Mouse (Mus musculus) intestine, postnatal 0 days (tissue): ENCODE measurements around the gene Cmtm8. TPM values are rescaled to one million over a fixed set of nuclear protein-coding genes. Genes with fewer than 3 reads are reported as not detected.

Experiments used
- ATAC-seq: fragments of 200-750 bp; cut with Nextera tagmentation; 2 replicates; pipeline ENCODE4 v1.8.0; 2017; ENCODE audit warnings: mild to moderate bottlenecking, moderate TSS enrichment, moderate library complexity
- H3K27ac ChIP-seq: fragments of 300-500 bp; sonication (generic); 2 replicates; pipeline ENCODE4 v1.5.1; 2014; ENCODE audit warnings: mild to moderate bottlenecking, low read depth, low read length, moderate library complexity
- H3K27me3 ChIP-seq: fragments of 300-500 bp; sonication (generic); replicated peaks from 2 replicates; pipeline ENCODE4 v1.6.1; 2014; ENCODE audit warnings: low read length, mixed read lengths; ENCODE audit not compliant: control insufficient read depth, insufficient read depth
- H3K36me3 ChIP-seq: fragments of 300-500 bp; sonication (generic); 2 replicates; pipeline ENCODE4 v1.6.1; 2014; ENCODE audit warnings: mild to moderate bottlenecking, moderate library complexity; ENCODE audit not compliant: control insufficient read depth, insufficient read depth
- H3K4me1 ChIP-seq: fragments of 300-500 bp; sonication (generic); replicated peaks from 2 replicates; pipeline ENCODE4 v1.6.1; 2014; ENCODE audit warnings: antibody characterized with exemption, low read length, mixed read lengths; ENCODE audit not compliant: control insufficient read depth, insufficient read depth
- H3K4me2 ChIP-seq: fragments of 300-500 bp; sonication (generic); replicated peaks from 2 replicates; pipeline ENCODE4 v1.6.1; 2014; ENCODE audit warnings: low read depth, mild to moderate bottlenecking, moderate library complexity
- H3K4me3 ChIP-seq: fragments of 300-500 bp; sonication (generic); 2 replicates; pipeline ENCODE4 v1.5.1; 2014; ENCODE audit warnings: low read depth, low read length
- H3K9ac ChIP-seq: fragments of 300-500 bp; sonication (generic); 2 replicates; pipeline ENCODE4 v1.6.1; 2014; ENCODE audit warnings: mild to moderate bottlenecking, low read depth, low read length
- H3K9me3 ChIP-seq: fragments of 300-500 bp; sonication (generic); 2 replicates; pipeline ENCODE4 v1.6.1; 2016; ENCODE audit warnings: mixed run types; ENCODE audit not compliant: control insufficient read depth
- CTCF ChIP-seq: sonication (generic); IDR thresholded peaks from 2 replicates; pipeline ENCODE4 v1.5.1; 2016; ENCODE audit warnings: low read depth, mild to moderate bottlenecking, control low read depth, antibody characterized with exemption, moderate library complexity
- WGBS: fragments of 180-500 bp; shearing (Covaris S2); extraction: QIAGEN DNeasy Blood & Tissue Kit; methylation state at CpG from one replicate; pipeline ENCODE4 v1.1.7; 2014; 5-methylcytosine and 5-hydroxymethylcytosine counted together
- polyA plus RNA-seq: library from polyadenylated mRNA; unstranded; fragments of >200 nt; fragmentation: Nextera tagmentation; extraction: Ambion mirVana; gene quantifications from 2 replicates; pipeline ENCODE4 v1.2.1, GENCODE M21; 2015

The Cmtm8 gene
- polyA plus RNA-seq, 1 experiment from 2014 or later: 91.5 TPM

- H3K4me2 ChIP-seq: no peak overlapping the region
- H3K4me1 ChIP-seq: no peaks in the 10 kb centered on the region
- no peak for ATAC-seq
- no peak overlapping the region for H3K4me3 ChIP-seq
- no peak overlapping the region for H3K9ac ChIP-seq
- peak; percentile 43 for TF ChIP-seq CTCF
- no peak overlapping the region for H3K27ac ChIP-seq
- WGBS: 72% methylated on average over 3 of the region's 3 CpGs
- no peaks in the 10 kb centered on the region for H3K9me3 ChIP-seq
- H3K27me3 ChIP-seq: no peaks in the 10 kb centered on the region
- H3K36me3 ChIP-seq: peaks cover 47% of the 10 kb centered on the region
Measured at GRCm38 (mm10) chr9:114751582-114751981, 92.4 kb downstream of the Cmtm8 start.

- Histone ChIP-seq H3K27me3 (no peaks in the 10 kb centered on the region), H3K9me3 (no peaks in the 10 kb centered on the region), H3K4me1 (no peaks in the 10 kb centered on the region), H3K36me3 (peaks cover 53% of the 10 kb centered on the region), H3K27ac (no peak overlapping the region), H3K4me2 (no peak overlapping the region), H3K9ac (no peak overlapping the region), H3K4me3 (no peak overlapping the region)
- no peak for ATAC-seq
- 83% methylated on average over 12 of the region's 12 CpGs for WGBS
- TF ChIP-seq CTCF: no peak
Measured at GRCm38 (mm10) chr9:114747466-114747865, 96.5 kb downstream of the Cmtm8 start.

GRCm38 (mm10) chr9:114747012-114747411 lies 96.9 kb downstream of the Cmtm8 start:
- 76% methylated on average over 10 of the region's 10 CpGs for WGBS
- ATAC-seq: no peak
- Histone ChIP-seq H3K36me3 (peaks cover 50% of the 10 kb centered on the region), H3K4me1 (no peaks in the 10 kb centered on the region), H3K27me3 (no peaks in the 10 kb centered on the region), H3K27ac (no peak overlapping the region), H3K4me3 (no peak overlapping the region), H3K9ac (no peak overlapping the region), H3K9me3 (no peaks in the 10 kb centered on the region), H3K4me2 (no peak overlapping the region)
- TF ChIP-seq CTCF: no peak

- 75% methylated on average over 4 of the region's 4 CpGs for WGBS
- Histone ChIP-seq H3K9ac (no peak overlapping the region), H3K27me3 (no peaks in the 10 kb centered on the region), H3K36me3 (peaks cover 43% of the 10 kb centered on the region), H3K27ac (no peak overlapping the region), H3K4me1 (no peaks in the 10 kb centered on the region), H3K4me2 (no peak overlapping the region), H3K4me3 (no peak overlapping the region), H3K9me3 (no peaks in the 10 kb centered on the region)
- no peak for ATAC-seq
- no peak for TF ChIP-seq CTCF
Measured at GRCm38 (mm10) chr9:114745654-114746053, 98.3 kb downstream of the Cmtm8 start.

- no peak overlapping the region for H3K4me3 ChIP-seq
- H3K4me2 ChIP-seq: no peak overlapping the region
- H3K4me1 ChIP-seq: no peaks in the 10 kb centered on the region
- TF ChIP-seq CTCF: no peak
- no peak overlapping the region for H3K27ac ChIP-seq
- no peaks in the 10 kb centered on the region for H3K9me3 ChIP-seq
- H3K36me3 ChIP-seq: peaks cover 42% of the 10 kb centered on the region
- WGBS: 57% methylated on average over 4 of the region's 4 CpGs
- no peak for ATAC-seq
- no peak overlapping the region for H3K9ac ChIP-seq
- no peaks in the 10 kb centered on the region for H3K27me3 ChIP-seq
Measured at GRCm38 (mm10) chr9:114745163-114745562, 98.8 kb downstream of the Cmtm8 start.

GRCm38 (mm10) chr9:114742731-114743130 lies 101.2 kb downstream of the Cmtm8 start:
- H3K9me3 ChIP-seq: no peaks in the 10 kb centered on the region
- H3K36me3 ChIP-seq: peaks cover 35% of the 10 kb centered on the region
- H3K4me1 ChIP-seq: no peaks in the 10 kb centered on the region
- no peak for TF ChIP-seq CTCF
- H3K4me3 ChIP-seq: no peak overlapping the region
- no peaks in the 10 kb centered on the region for H3K27me3 ChIP-seq
- H3K9ac ChIP-seq: no peak overlapping the region
- WGBS: 61% methylated on average over 2 of the region's 2 CpGs
- H3K4me2 ChIP-seq: no peak overlapping the region
- no peak overlapping the region for H3K27ac ChIP-seq
- no peak for ATAC-seq

GRCm38 (mm10) chr9:114740336-114740735 lies 103.6 kb downstream of the Cmtm8 start:
- Histone ChIP-seq H3K4me3 (no peak overlapping the region), H3K27ac (no peak overlapping the region), H3K4me2 (no peak overlapping the region), H3K36me3 (peaks cover 19% of the 10 kb centered on the region; the same call in 1 of the 2 replicates), H3K4me1 (no peaks in the 10 kb centered on the region), H3K9ac (no peak overlapping the region), H3K27me3 (no peaks in the 10 kb centered on the region), H3K9me3 (no peaks in the 10 kb centered on the region)
- ATAC-seq: no peak
- no peak for TF ChIP-seq CTCF
- WGBS: 77% methylated on average over 9 of the region's 9 CpGs

Other genes with a start within 250 kb of the Cmtm8 start
- gene Cnot10, start 204.0 kb downstream of the Cmtm8 start, polyA plus RNA-seq: 22.5 and 25.0 TPM in 2 replicates
- 39.3 and 40.0 TPM in 2 replicates for gene Dync1li1, start 155.4 kb downstream of the Cmtm8 start, polyA plus RNA-seq
- gene Cmtm6, start 113.0 kb downstream of the Cmtm8 start, polyA plus RNA-seq: 87.8 and 98.2 TPM in 2 replicates
- gene Cmtm7, start 62.3 kb downstream of the Cmtm8 start, polyA plus RNA-seq: 34.8 and 35.7 TPM in 2 replicates
- gene Gpd1l, start 89.8 kb upstream of the Cmtm8 start, polyA plus RNA-seq: 31.4 and 32.9 TPM in 2 replicates
- 3.8 and 4.3 TPM in 2 replicates for gene Osbpl10, start 134.4 kb upstream of the Cmtm8 start, polyA plus RNA-seq
- 456 and 498 TPM in 2 replicates for gene Rps27rt, start 138.6 kb upstream of the Cmtm8 start, polyA plus RNA-seq